Mouse (Mus musculus) lung, adult 2 months (tissue): ENCODE data around the gene Mras. TPM values are rescaled to one million over a fixed set of nuclear protein-coding genes. Genes with fewer than 3 reads are reported as not detected.

Experiments
- DNase-seq: peaks from one replicate; pipeline ENCODE4 v3.0.0; 2022
- H3K4me1 ChIP-seq: fragments of 200-500 bp; 2 replicates; pipeline ENCODE4 v1.6.1; 2011; ENCODE audit warnings: low read length; ENCODE audit not compliant: control insufficient read depth, insufficient read depth
- H3K4me3 ChIP-seq: fragments of 200-500 bp; replicated peaks from 2 replicates; pipeline ENCODE3; 2011; ENCODE audit warnings: low read depth, mild to moderate bottlenecking, control low read depth, low read length; ENCODE audit errors: extremely low read depth
- CTCF ChIP-seq: fragments of 200-500 bp; IDR thresholded peaks from 2 replicates; pipeline ENCODE4 v1.5.1; 2011; ENCODE audit warnings: mild to moderate bottlenecking, low read length, control low read depth; ENCODE audit not compliant: insufficient read depth
- POLR2A ChIP-seq: fragments of 200-500 bp; IDR thresholded peaks from 2 replicates; pipeline ENCODE4 v1.6.1; 2011; ENCODE audit warnings: low read depth, mild to moderate bottlenecking, control low read depth, low read length, borderline replicate concordance; ENCODE audit errors: extremely low read depth
- WGBS: fragments of 180-500 bp; shearing (Covaris S2); methylation state at CpG from one replicate; pipeline ENCODE4 v1.1.7; 2018; 5-methylcytosine and 5-hydroxymethylcytosine counted together
- polyA plus RNA-seq: library from polyadenylated mRNA; depleted of rRNA; stranded (reverse); fragments of >200 nt; gene quantifications from 2 replicates; pipeline ENCODE4 v1.2.3, GENCODE M21; 2012; rRNA removed

Gene Mras
- 8.5 and 9.2 TPM in 2 replicates for polyA plus RNA-seq

DNA sequence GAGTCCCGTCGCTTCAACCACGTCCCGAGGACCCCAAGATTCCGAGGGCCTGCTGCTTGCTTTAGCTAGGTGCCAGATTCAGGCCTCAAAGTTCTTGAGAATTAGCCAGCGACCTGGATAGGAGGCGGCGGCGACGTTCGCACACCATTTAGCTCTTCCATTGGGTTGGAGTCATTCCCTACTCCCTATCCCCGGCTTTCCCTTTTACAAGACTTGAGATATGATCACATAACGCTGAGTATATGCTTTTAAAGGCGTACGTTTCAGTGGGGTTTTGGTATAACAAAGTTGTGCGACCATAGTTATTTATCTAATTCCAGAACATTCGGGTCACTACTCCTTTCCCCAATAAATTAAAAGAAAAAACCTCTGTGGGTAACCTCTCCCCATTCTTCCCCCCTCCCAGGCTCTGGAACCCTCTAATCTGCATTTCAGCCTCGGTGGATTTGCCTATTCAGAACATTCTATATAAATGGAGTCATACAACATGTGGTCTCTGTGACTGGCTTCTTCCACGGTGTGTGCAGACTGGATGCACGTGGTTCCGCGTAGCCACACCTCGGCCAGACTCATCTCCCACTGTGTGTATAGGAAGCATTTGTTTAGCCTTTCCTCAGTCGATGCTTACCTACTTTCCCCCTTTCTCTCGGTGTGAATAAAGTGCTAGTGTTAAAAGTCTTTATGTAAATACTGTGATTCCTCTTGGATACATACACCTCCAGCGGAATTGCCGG, at the start of gene Mras:
Gene Mras (minus strand): TSS at position 351 of the 734 bp plus-strand sequence.
- no peak for DNase-seq
- 9% methylated on average over 27 of the region's 27 CpGs for WGBS
- Histone ChIP-seq H3K4me3 (peak within 1 kb of the TSS; percentile 66), H3K4me1 (0 out of 2 replicates have a peak, but pooled peaks cover 2% of the 10 kb centered on the region)
- no peak for TF ChIP-seq POLR2A
- TF ChIP-seq CTCF, result no peak

- TF ChIP-seq POLR2A (no peak), CTCF (no peak)
- Histone ChIP-seq H3K4me1 (no peaks in the 10 kb centered on the region), H3K4me3 (no peak overlapping the region)
- WGBS, result 96% methylated on average over 4 of the region's 4 CpGs
- DNase-seq, result no peak
These were observed 48.0 kb upstream of the Mras start for GRCm38 (mm10) chr9:99485144-99485543.

- Histone ChIP-seq H3K4me3 (no peak overlapping the region), H3K4me1 (no peaks in the 10 kb centered on the region)
- TF ChIP-seq CTCF, result no peak
- TF ChIP-seq POLR2A, result no peak
- DNase-seq, result no peak
These were observed 47.5 kb upstream of the Mras start for GRCm38 (mm10) chr9:99484632-99485031.

- no peak for DNase-seq
- Histone ChIP-seq H3K4me3 (no peak overlapping the region), H3K4me1 (peaks cover 7% of the 10 kb centered on the region)
- 88% methylated on average over 4 of the region's 4 CpGs for WGBS
- TF ChIP-seq CTCF, result no peak
- no peak for TF ChIP-seq POLR2A
These were observed 46.0 kb upstream of the Mras start for GRCm38 (mm10) chr9:99483191-99483590.

GRCm38 (mm10) chr9:99480764-99481163, 43.6 kb upstream of the Mras start:
- no peak for TF ChIP-seq CTCF
- TF ChIP-seq POLR2A, result no peak
- WGBS, result 83% methylated on average over 4 of the region's 4 CpGs
- DNase-seq, result no peak
- peaks cover 7% of the 10 kb centered on the region for H3K4me1 ChIP-seq
- no peak overlapping the region for H3K4me3 ChIP-seq

DNA sequence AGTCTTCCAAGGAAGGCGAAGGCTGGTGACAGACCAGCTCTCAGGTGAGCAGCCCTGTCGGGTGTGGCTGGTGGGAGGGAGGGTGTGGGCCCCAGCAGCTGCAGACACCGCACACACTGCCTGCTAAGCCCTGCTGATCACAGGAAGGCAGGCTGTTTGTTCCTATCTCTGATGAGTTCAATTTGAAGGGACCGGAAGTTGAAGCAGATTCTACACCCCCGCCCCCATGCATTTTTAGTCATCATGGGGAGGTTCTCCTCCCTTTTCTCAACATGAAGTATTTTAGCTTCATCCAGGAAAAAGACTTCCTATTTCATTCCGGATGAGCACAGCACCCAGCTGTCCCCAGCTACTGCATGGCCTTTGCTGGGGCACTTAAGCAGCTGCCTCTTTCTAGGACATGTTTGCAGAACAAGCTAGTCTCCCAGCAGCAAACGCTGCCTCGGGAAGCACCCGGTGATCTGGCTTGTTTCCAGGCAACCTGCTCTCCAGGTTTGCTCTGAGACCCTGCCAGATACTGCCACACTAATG, 42.1 kb upstream of the Mras start:
- TF ChIP-seq POLR2A (no peak), CTCF (no peak)
- H3K4me3 ChIP-seq, result no peak overlapping the region
- DNase-seq, result no peak
- 35% methylated on average over 9 of the region's 9 CpGs for WGBS
- H3K4me1 ChIP-seq, result peaks cover 7% of the 10 kb centered on the region

DNA sequence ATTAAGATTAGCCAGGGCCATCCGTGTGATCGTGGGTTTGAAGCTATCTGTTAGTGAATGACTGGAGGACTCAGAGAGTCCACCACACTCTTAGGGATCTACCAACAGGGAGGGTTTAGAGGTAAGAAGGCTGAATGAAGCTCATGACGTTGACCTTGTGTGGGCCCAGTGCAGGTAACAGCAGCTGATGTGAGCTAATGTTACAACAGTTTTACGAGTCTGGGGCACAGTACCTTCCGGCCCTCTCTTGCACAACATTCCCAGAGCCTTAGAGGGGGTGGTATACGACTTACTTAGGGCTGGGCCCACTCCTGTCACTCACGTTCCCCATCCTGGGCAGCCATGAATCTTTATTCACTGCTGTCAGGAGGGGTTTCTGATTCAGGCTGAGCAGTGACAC, 34.2 kb upstream of the Mras start:
- 72% methylated on average over 7 of the region's 7 CpGs for WGBS

GRCm38 (mm10) chr9:99470347-99471092, 33.3 kb upstream of the Mras start:
- Histone ChIP-seq H3K4me3 (no peak overlapping the region), H3K4me1 (no peaks in the 10 kb centered on the region)
- DNase-seq, result no peak
- TF ChIP-seq POLR2A, result no peak
- TF ChIP-seq CTCF, result no peak
- 58% methylated on average over 16 of the region's 16 CpGs for WGBS

More for the DNA sequence above, 34.2 kb upstream of the Mras start:
- Histone ChIP-seq H3K4me1 (no peaks in the 10 kb centered on the region), H3K4me3 (no peak overlapping the region)
- DNase-seq, result no peak
- TF ChIP-seq CTCF (no peak), POLR2A (no peak)

DNA sequence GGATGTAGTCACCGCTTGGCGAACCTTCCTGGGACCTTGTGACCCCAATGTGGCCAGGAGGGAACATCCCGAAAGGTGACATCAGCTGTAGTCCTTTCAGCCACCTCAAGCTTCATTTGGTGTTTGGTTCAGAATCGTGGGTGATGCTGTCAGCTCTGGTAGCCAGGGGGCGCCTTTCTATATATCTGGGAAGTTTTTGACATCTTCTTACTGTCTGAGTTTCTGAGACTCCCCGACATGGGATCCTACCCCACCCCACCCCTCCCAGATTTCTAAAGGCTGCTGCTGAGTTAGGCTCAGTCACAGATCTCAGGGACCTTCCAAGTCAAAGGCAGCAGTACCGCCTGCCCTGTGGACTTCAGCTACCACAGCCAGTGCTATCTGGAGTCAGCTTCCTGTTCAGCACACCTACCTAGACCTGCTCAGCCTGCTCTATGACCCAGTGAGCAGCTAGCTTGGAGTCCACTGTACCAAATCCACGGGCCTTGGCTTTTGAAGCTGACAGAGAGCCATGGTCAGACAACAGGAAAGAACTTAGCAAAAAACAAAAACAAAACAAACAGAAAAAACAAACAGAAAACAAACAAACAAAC, 32.6 kb upstream of the Mras start:
- 56% methylated on average over 8 of the region's 8 CpGs for WGBS

More for the DNA sequence above, 32.6 kb upstream of the Mras start:
- TF ChIP-seq POLR2A (no peak), CTCF (0 out of 2 replicates have a peak, but pooled peaks have one; percentile 12)
- no peak overlapping the region for H3K4me3 ChIP-seq
- H3K4me1 ChIP-seq, result no peaks in the 10 kb centered on the region
- DNase-seq, result no peak
